Mouse (Mus musculus): Measurements from ENCODE around the gene Pbx2.
A peak's percentile ranks its signal among the peaks of the same experiment; 100 is the strongest.

Pbx2 gene

DNA sequence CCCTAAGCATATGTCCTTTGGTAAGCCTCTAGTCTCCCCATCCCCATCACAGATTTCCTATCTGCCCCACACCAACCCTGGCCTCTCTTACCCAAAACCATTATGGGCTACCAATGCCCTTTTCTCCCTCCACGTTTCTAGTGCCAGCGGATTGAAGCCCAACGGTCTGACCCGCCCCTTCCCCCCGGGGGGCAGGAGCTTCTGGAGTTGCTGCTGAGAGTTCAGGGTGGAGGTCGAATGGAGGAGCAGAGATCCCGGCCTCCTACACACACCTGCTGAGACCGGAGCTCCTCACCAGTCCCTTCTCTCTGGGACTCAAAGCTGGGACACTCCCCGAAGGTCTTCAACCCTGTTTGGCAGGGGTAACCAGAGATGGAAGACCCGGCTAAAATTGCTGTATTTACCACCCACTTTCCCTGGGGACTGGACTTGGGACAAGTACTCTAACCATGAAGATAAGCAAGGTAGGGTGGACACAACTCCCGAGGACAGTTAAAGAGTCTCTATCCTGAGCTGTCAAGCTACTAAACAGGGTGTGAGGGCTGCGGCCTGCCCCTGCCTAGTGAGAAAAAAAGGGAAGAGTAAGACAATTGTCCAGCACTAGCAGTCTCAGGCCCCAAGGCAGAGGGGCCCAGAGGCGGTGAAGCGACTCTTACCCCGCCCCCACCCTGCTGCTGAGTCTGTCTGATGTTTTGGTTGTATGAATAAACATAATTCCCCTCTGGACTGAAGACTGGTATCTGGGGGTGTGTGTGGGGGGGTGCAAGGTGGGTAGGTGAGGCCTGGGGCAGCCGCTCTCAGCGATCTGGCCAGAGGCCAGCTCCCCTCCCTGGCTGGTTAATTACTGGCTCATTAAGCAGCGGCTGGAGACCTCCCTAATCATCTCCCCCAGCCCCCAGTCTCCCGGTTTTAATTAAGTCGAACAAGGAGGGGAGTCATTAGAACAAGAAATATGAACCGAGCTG lies at the start of gene Pbx2:
TSS of gene Pbx2 (plus strand) at position 238 of the 965 bp plus-strand sequence.
- peak; percentile 89 for DNase-seq (ENCODE audit: low read depth, low spot score)

DNA sequence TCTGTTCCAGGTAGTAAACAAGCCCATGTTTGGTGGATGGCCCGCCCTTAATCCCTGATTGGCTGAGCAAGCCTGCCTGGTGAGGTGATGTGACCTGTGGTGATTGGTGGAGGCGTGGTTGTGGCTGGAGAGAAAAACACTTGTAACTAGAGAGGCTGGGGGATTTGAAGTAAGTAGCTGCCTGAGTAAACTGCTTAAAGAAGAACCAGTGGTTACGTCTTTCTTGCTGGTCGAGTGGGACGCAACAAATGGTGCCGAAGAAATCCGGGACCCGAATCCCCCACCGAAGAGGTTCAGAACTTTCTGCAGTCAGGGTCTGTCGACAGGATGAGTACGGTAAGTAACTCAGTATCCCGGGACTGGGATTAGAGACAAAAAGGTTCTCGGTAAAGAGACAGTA lies 47.5 kb upstream of the Pbx2 start:
- DNase-seq (ENCODE audit: low read depth, low spot score), result peak; percentile 45

DNA sequence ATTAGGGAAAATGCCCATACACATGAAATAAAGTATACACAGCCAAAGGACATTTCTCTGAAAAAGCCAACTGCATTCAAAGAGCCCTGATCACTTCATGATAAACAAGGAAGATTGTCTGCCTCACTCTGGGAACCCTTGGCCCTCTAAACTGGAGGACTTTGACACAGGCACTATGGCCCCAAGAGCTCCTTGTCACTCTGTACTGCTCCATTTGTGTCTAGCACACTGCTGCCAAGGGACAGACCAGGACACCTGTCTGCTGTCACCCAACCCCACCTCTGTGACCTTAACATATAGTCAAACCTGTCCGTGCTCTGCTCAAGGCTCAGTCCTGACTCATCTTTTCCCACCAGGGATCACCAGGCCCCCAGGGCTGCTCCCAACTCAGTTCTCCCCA lies 44.3 kb upstream of the Pbx2 start:
- no peak for DNase-seq (ENCODE audit: low read depth, low spot score)

DNA sequence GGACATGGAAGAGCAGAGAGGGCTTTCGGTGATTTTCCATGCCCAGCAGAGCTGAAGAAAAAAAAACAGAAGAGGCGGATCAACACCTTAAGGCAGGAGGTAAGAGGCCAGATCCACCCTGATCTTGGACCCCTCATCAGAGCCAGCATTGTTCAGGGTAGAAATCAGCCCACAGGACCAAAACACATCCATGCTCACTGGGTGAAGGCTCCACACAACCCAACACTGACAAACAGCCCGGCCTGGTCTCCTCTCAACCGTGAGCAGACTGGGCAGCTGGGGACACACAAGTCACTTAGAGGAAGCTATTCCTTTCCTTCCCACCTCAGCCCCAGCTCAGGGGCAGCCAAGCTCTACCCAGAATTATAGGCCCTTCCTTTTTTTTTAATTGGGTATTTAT lies 43.5 kb upstream of the Pbx2 start:
- DNase-seq (ENCODE audit: low read depth, low spot score), result no peak

DNA sequence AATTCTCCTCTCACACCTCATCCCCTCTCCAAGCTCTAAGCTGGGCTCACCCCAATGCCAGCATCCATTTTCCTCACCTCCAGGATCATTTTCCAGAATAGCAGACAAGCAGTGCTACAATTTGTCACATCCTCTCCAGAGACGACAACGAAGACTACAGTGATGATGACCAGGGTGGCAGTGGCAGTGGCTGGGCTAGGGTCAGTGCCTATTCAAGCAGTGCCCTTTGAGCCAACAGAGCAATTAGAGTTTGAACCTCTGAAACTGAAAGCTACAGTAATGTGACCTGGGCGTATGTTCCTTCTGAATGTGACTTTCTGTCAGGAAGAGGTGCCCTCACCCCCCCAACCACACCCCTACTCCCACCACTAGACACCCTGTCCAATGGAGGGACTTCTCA lies 41.9 kb upstream of the Pbx2 start:
- no peak for DNase-seq (ENCODE audit: low read depth, low spot score)

DNA sequence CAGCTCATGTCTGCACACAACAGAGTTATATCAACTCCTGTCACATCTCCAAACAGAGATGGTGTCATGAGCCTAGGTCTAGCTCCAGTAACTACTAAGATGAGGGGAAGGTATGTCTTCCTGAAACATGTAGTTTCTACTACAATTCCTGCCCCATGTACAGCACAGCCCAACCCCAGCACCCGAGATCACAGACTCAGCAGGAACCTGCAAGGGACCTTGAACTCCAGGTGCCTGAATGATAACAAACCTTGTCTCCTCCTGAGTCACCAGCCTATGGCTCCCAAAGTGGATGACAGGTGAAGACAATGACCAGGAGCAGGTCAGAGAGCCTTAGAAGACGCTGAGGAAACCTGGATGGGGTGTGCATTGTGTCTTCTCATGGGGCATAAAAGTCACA lies 41.2 kb upstream of the Pbx2 start:
- DNase-seq (ENCODE audit: low read depth, low spot score), result no peak

DNA sequence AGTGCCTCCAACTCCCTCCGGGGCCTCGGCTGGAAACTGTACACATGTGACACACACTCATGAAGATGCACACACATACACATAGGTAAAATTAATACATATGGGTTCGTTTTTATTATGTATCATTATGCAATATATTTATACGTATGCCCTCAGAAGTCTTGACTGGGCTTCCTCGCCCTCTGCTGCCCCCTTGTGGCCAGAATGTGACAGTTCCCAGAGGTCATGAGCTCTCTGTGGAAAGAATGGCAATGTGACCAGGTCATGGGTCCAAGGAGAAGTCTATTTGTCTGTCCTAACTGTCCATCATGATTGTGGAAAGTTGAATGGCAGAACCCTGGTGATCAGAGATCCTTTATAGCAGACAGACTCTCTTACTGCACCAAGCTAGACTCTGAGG lies 35.6 kb upstream of the Pbx2 start:
- peak; percentile 71 for DNase-seq (ENCODE audit: low read depth, low spot score)

DNA sequence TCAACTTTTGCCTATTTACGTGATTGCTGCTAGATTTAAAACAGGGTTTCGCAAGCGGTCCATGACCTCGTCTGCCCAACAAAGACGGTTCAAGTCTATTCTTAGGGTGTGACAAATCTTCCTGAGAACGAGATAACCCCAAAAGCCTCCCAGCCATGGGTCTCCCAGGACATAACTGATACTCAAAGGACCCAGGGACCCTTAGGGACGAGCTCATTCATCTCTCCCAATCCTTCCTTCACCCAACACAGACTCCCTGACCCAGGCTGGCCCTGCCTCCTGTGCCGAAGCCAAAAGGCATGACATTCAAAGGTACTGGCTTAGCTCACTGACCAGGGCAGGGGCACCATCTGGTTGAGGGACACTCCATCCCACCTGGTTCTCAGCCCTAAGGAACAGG lies 34.7 kb upstream of the Pbx2 start:
- DNase-seq (ENCODE audit: low read depth, low spot score), result no peak

DNA sequence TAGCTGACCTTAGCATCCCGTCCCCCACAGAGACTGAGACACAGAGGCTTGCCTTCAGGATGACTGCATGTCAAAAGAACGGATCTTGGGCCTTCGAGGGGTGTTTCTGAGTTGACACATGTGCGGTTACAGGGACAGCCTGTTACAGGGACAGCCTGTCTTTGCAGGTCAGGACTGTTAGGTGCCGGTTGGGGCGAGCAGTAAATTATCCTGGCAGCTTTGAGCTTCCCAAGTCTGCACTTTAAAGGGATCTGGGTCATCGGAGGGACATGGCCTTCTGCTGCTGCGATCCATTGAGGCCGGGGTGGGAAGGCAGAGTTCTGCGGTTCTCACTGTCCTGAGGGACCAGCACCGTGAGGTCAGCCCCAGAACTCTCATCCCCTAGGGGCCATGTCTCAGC lies 33.7 kb upstream of the Pbx2 start:
- DNase-seq (ENCODE audit: low read depth, low spot score), result no peak

DNA sequence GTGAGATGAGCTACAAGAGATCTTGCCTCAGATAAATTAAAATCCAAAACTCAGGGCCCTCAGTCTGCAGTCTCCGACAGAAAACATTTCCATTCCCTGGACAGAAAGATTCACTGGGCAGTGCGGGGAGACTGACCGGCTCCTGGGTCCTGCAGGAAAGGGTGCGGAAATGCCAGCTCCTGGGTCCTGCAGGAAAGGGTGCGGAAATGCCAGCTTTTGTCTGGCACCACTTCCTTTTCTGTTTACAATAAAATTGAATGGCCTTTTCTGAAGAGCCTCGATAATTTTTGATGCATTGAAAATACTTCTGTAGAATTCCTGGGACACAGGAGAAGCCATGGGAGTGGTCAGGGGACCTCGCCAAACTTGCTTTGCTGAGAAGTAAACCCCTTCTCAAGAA lies 31.9 kb upstream of the Pbx2 start:
- DNase-seq (ENCODE audit: low read depth, low spot score), result no peak

DNA sequence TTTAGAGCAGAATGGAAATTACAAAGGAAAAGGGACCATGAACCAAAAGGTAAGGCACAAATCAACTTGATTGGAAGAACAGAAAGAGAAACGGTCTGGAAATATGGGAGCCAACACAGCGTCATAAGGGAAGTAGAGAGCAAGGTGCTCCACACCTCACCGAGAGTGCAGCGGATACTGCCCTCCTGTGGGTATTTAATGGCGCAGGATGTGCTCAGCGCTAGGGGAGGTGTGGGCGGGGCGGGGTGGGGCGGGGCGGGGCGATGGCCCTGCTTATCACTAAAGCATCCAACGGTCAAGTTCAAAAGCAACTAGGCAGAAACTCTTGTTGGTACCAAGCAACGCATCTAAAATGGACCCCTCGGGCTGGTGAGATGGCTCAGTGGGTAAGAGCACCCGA lies 31.2 kb upstream of the Pbx2 start:
- DNase-seq (ENCODE audit: low read depth, low spot score), result peak; percentile 80

DNA sequence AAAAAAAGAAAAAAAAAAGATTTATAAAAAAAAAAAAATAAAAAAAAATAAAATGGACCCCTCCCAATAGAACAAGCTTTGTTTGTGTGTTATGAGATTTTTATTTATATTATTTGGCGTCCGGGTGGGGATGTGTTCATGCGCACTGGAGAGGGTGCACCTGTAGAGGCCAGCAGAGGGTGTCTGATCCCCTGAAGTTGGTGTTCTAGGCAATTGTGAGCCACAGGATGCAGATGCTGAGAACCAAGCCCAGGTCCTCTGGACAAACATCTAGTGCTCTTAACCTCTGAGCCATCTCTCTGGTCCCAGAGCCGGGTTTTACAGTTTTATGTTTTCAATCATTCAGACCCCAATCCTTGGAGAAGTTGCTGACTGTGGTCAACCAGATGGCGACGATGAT lies 30.6 kb upstream of the Pbx2 start:
- DNase-seq (ENCODE audit: low read depth, low spot score), result peak; percentile 75

DNA sequence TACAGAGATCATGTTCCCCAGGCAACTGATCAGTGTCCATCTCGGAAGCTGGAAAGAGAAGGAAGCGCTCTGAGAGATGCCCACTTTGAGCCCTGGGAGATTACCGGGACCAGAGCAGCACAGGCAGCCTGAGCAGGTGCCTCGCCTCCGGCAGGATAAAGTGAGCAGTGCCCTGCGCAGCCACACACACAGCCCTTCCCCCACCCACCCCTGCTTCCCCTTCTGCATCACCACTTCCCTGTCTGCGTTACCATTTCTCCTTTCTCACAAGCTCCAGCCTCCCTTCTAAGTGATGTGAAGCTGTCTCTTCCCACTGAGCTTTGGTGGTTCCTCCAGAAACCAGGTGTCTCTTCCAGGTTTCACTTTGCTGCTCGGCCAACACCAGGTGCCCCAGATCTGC lies 29.9 kb upstream of the Pbx2 start:
- DNase-seq (ENCODE audit: low read depth, low spot score), result peak; percentile 83

DNA sequence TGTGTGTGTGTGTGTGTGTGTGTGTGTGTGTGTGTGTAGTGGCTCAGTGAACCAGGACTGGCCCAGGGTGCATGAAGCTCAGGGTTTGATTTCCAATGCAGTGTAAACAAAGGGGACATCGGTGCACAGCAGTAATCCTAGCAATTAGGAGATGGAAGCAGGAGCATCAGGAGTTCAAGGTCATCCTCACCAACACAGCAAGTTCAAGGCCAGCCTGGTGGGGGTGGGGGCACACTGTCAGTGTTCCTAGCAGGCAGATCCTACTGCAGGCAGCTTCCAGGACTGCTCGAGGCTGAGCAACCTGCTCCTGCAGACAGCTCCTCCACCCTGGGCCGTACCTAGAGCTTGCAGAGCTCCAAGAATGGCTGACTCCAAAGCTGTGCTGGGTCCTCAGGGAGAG lies 28.5 kb upstream of the Pbx2 start:
- DNase-seq (ENCODE audit: low read depth, low spot score), result no peak

DNA sequence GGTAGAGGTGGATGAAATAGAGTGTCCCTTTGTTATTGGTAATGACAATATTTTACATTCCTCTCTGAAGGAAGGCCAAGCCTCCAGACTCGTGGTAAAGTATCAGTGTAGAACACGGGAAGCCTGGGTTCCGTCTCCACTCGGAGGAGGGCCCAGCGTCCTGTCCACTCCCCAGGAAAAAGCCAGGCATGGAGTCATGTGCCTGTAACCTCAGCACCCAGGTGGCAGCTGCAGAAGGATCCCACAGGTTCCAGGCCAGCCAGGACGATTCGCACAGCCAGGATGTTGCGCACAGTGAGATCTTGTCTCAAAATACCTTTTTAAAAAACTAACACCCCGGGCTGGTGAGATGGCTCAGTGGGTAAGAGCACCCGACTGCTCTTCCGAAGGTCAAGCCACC lies 27.7 kb upstream of the Pbx2 start:
- DNase-seq (ENCODE audit: low read depth, low spot score), result no peak

DNA sequence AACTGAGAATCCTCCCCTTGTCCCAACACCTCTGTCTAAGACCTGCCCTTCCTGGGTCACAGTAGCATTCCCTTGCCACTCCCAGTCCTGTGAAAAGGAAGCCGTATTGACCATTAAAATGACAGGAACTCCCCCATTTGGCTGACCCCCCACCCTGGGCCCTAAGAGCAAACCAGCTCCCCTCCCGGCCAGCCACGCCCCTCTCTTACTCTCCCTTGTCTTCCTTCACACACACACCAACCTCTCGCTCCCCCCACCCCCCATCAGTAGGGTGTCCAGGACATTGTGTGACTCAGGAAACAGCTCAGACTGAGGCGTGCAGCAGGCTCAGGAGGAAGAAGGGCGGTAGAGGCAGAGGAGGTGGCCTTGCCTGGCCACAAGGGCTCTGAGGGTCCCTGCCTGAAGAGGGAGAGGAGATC lies 27.1 kb upstream of the Pbx2 start, which contains the start of gene Notch4:
TSS of gene Notch4 (plus strand) at position 266 of the 419 bp plus-strand sequence.
- DNase-seq (ENCODE audit: low read depth, low spot score), result no peak

DNA sequence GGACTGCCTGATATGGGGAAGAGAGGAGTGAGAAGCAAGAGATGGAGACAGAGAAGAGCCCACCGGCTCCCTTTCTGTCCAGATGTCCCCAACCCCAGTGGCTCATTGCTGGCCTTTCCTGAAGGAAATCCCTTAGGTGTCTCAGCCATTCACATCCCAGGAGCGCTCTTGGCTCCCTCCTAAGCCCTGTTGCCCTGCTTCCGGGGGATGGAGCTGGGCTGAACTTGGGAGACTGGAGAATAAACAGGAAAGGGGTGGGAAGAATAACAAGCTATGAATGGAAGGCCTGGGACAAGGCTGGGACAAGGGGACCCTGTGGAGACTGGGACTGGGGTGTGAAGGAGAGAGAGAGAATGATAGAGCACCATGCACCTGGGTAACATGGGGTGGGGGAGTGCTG lies 26.3 kb upstream of the Pbx2 start:
- DNase-seq (ENCODE audit: low read depth, low spot score), result no peak

DNA sequence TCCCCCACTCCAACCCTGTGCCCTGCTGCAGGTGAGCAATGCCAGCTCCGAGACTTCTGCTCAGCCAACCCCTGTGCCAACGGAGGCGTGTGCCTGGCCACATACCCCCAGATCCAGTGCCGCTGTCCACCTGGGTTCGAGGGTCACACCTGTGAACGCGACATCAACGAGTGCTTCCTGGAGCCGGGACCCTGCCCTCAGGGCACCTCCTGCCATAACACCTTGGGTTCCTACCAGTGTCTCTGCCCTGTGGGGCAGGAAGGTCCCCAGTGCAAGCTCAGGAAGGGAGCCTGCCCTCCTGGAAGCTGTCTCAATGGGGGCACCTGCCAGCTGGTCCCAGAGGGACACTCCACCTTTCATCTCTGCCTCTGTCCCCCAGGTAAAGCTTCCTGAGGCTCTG lies 23.8 kb upstream of the Pbx2 start:
- no peak for DNase-seq (ENCODE audit: low read depth, low spot score)

DNA sequence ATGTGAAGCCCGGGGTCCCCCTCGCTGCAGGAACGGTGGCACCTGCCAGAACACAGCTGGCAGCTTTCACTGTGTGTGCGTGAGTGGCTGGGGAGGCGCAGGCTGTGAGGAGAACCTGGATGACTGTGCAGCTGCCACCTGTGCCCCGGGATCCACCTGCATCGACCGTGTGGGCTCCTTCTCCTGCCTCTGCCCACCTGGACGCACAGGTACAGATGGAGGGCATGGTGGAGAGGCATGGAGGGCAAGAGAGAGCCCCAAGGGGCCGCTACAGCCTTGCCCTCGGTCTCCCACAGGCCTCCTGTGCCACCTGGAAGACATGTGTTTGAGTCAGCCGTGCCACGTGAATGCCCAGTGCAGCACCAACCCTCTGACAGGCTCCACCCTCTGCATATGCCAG lies 22.6 kb upstream of the Pbx2 start:
- DNase-seq (ENCODE audit: low read depth, low spot score), result peak; percentile 38

DNA sequence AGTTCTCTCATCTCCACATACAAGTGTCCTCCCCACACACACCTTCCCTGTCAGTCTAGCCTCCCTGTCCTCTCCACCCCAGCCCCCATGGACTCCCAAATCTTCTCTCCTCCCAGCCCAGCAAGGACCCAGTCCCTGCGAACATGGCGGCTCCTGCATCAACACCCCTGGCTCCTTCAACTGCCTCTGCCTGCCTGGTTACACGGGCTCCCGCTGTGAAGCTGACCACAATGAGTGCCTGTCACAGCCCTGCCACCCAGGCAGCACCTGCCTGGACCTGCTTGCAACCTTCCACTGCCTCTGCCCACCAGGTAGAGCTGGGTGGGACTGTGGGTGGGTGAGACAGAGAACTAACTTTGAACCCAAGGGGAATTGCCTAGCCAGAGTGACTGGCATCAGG lies 21.1 kb upstream of the Pbx2 start:
- no peak for DNase-seq (ENCODE audit: low read depth, low spot score)

DNA sequence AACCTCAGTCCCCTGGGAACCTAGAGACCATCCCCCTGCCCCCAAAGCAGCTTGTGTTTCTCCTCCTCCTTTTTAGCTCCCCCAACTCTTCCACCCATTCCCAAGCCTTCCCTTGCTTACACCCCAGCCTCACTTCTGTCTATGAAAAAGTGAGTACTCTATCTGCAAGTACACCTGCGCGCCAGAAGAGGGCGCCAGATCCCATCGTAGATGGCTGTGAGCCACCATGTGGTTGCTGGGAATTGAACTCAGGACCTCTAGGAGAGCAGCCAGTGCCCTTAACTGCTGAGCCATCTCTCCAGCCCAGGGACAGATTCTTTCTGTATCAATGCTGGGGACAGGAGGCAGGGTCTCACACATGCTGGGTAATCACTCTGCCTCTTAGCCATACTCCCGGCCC lies 19.2 kb upstream of the Pbx2 start:
- peak; percentile 57 for DNase-seq (ENCODE audit: low read depth, low spot score)

DNA sequence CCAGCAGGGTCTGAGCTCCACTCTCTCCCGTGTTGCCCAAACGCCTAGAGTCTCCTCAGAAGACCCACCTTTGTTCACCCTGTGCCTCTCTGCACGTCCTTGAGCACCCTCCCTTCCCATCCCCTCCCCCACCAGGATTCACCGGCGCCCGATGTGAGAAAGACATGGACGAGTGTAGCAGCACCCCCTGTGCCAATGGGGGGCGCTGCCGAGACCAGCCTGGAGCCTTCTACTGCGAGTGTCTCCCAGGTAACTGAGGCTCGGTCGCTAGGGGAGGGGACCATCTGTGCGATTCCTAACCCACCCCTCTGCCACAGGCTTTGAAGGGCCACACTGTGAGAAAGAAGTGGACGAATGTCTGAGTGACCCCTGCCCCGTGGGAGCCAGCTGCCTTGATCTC lies 18.7 kb upstream of the Pbx2 start:
- no peak for DNase-seq (ENCODE audit: low read depth, low spot score)

DNA sequence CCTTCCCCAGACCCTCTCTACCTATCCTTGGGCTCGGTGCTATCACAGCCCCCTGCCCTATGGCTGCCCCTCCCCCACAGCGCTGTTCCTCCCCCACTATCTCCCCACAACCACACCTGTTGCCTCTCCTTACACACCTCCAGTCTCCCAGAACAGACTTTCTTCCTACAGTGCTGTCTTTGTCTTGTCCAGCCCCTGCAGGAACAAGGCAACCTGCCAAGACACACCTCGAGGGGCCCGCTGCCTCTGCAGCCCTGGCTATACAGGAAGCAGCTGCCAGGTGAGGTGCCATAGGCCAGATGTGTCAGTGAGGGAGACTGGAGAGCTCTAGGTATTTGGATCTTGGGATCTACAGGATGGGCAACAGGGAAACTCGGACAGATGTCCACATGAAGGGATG lies 14.5 kb upstream of the Pbx2 start:
- no peak for DNase-seq (ENCODE audit: low read depth, low spot score)

DNA sequence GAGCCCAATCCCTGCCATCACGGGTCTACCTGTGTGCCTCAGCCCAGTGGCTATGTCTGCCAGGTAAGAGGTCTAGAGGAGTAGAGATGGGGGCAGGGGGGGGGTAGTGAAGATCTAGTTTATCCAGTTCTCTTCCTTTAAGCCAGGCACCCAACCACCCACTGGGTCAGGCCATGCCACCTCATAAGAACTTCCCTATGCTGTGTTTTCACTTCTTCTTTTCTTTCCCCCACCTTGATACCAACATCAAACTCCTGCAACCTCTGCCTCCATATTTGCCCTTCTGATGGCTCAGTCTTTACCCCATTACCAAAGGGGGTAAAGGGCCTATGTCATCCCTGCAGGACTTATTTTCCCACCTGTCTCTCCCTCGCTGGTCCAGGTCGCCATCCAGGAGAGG lies 13.0 kb upstream of the Pbx2 start:
- DNase-seq (ENCODE audit: low read depth, low spot score), result peak; percentile 82

All from A20 (cell line).